Mouse (Mus musculus) kidney, adult 2 months (tissue): ENCODE data around the gene Stk11. TPM values are rescaled to one million over a fixed set of nuclear protein-coding genes. Genes with fewer than 3 reads are reported as not detected.
A peak's percentile ranks its signal among the peaks of the same experiment; 100 is the strongest.

Experiments used
- DNase-seq: peaks from one replicate; pipeline ENCODE4 v3.0.0; 2021
- H3K27ac ChIP-seq: fragments of 200-500 bp; 2 replicates; pipeline ENCODE4 v1.5.1; 2012; ENCODE audit warnings: low read depth, low read length, control low read depth, inconsistent platforms; ENCODE audit not compliant: insufficient read depth
- H3K27me3 ChIP-seq: fragments of 200-500 bp; replicated peaks from 2 replicates; pipeline ENCODE4 v1.6.1; 2012; ENCODE audit warnings: mild to moderate bottlenecking, moderate library complexity, low read length, inconsistent platforms; ENCODE audit not compliant: control insufficient read depth, insufficient read depth
- H3K36me3 ChIP-seq: fragments of 200-500 bp; 2 replicates; pipeline ENCODE4 v1.6.1; 2012; ENCODE audit warnings: mild to moderate bottlenecking, moderate library complexity, low read length, inconsistent platforms; ENCODE audit not compliant: control insufficient read depth, insufficient read depth
- H3K4me1 ChIP-seq: fragments of 200-500 bp; 2 replicates; pipeline ENCODE4 v1.6.1; 2011; ENCODE audit warnings: low read length; ENCODE audit not compliant: control insufficient read depth, insufficient read depth
- H3K4me3 ChIP-seq: fragments of 200-500 bp; 2 replicates; pipeline ENCODE4 v1.5.1; 2011; ENCODE audit warnings: mild to moderate bottlenecking, low read depth, low read length, control low read depth; ENCODE audit not compliant: insufficient read depth
- CTCF ChIP-seq: fragments of 200-500 bp; conservative IDR thresholded peaks from 2 replicates; pipeline ENCODE4 v1.5.1; 2011; ENCODE audit warnings: low read depth, mild to moderate bottlenecking, control low read depth, low read length, moderate library complexity, mixed read lengths; ENCODE audit not compliant: insufficient read depth, insufficient read length
- POLR2A ChIP-seq: fragments of 200-500 bp; IDR thresholded peaks from one replicate; pipeline ENCODE4 v1.6.1; 2011; ENCODE audit warnings: low read depth, low read length, control low read depth
- WGBS: fragments of 180-500 bp; shearing (Covaris S2); methylation state at CpG from one replicate; pipeline ENCODE4 v1.1.7; 2018; 5-methylcytosine and 5-hydroxymethylcytosine counted together
- polyA plus RNA-seq: library from polyadenylated mRNA; depleted of rRNA; stranded (reverse); fragments of >200 nt; gene quantifications from 2 replicates; pipeline ENCODE4 v1.2.3, GENCODE M21; 2012

Gene Stk11
- polyA plus RNA-seq, 1 experiment: 114 TPM

GRCm38 (mm10) chr10:80144864-80145838, 29.5 kb downstream of the Stk11 start:
- Histone ChIP-seq H3K36me3 (peaks cover 3% of the 10 kb centered on the region; the same call in 1 of the 2 replicates), H3K4me3 (no peak overlapping the region), H3K27ac (0 out of 2 replicates have a peak overlapping the region, but pooled peaks have one; percentile 0), H3K27me3 (no peaks in the 10 kb centered on the region), H3K4me1 (peaks cover 23% of the 10 kb centered on the region)
- WGBS: 65% methylated on average over 20 of the region's 20 CpGs
- TF ChIP-seq POLR2A (no peak), CTCF (peak; percentile 79)
- peak; percentile 76 for DNase-seq

DNA sequence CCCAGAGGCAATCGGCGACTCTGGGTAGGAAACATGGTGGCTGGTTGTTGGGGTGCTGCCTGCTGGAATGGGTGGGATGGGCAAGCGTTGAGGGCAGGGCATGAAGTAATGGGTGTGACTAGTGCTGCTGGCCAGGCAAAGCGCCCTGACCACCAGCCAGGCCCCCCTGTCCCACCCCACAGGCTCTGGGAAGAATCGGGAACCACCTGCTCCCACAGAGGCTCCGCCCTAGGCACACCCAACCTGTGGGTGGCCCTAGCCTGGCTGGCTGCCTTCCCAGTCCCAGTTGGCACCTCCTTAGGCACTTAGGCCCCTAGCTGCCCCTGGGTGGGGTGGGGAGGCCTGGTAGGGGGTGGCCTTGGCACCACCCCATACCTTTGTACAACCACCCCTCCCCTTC, 30.3 kb downstream of the Stk11 start:
- WGBS: 55% methylated on average over 6 of the region's 6 CpGs
- Histone ChIP-seq H3K4me1 (peaks cover 23% of the 10 kb centered on the region), H3K4me3 (no peak overlapping the region), H3K36me3 (peaks cover 6% of the 10 kb centered on the region; the same call in 1 of the 2 replicates), H3K27ac (0 out of 2 replicates have a peak overlapping the region, but pooled peaks have one; percentile 0), H3K27me3 (no peaks in the 10 kb centered on the region)
- peak; percentile 84 for DNase-seq
- TF ChIP-seq CTCF (no peak), POLR2A (no peak)

DNA sequence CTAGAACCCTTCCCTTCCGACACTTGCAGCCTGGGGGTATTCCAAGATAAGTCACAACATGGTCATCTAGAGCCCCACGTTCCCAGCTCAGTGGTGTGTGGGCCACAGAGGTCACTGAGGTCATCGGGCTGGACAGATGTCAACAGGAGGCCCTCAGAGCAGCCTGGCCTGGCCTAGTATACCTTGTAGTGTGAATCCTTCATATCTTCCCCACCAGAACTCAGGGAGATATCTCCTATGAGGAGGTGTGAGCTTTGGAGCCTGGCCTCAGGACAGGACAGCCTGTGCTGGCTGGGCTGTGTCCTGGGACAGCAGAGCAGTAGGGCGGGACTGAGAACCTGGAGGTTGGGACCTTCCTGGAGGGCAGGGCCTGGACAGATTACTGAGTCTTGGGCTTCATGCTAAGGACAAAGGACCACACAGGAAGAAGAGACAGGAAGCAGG, 31.0 kb downstream of the Stk11 start:
- H3K36me3 ChIP-seq: peaks cover 6% of the 10 kb centered on the region; the same call in 1 of the 2 replicates
- H3K4me3 ChIP-seq: no peak overlapping the region
- H3K4me1 ChIP-seq: peaks cover 23% of the 10 kb centered on the region
- no peak for TF ChIP-seq POLR2A
- TF ChIP-seq CTCF: no peak
- WGBS: 40% methylated on average over 4 of the region's 4 CpGs
- peak; percentile 74 for DNase-seq
- no peaks in the 10 kb centered on the region for H3K27me3 ChIP-seq
- H3K27ac ChIP-seq: peak overlapping the region; percentile 97

DNA sequence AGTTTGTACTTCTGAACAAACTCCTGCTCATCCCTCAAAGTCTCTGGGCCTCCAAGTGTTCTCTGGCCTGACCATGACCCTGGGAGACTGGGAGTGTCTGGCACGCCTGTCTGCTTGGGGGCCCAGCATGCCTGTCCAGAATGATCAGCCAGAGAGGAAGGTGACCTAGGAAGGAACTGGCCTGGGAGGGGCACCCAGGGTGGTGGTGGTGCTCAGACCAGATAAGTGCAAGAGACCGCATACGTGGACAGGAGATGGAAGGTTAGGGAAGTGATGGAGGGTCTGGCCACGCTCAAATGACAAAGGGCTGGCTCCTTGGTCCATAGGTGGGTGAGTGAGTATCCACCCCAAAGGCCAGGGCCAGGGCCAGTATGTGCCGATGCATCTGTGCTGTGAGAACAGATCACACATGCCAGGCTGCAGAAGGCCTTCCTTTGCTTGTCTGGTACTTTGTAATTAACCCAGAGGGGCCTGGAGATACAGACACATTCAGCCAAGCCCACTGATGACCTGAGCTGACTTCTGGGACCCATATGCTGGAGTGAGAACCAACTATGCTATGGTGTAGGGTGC, 31.6 kb downstream of the Stk11 start:
- H3K27me3 ChIP-seq: no peaks in the 10 kb centered on the region
- DNase-seq: no peak
- peaks cover 6% of the 10 kb centered on the region; the same call in 1 of the 2 replicates for H3K36me3 ChIP-seq
- WGBS: 45% methylated on average over 5 of the region's 5 CpGs
- peaks cover 24% of the 10 kb centered on the region for H3K4me1 ChIP-seq
- peak overlapping the region; percentile 91; the same call in 1 of the 2 replicates for H3K4me3 ChIP-seq
- TF ChIP-seq POLR2A: no peak
- no peak for TF ChIP-seq CTCF
- peak overlapping the region; percentile 97 for H3K27ac ChIP-seq

GRCm38 (mm10) chr10:80147719-80148601, 32.4 kb downstream of the Stk11 start, which contains the start of gene Midn:
TSS of gene Midn (plus strand) at chr10:80148272.
- WGBS: 2% methylated on average over 42 of the region's 42 CpGs
- peak within 1 kb of the TSS; percentile 91 for H3K4me3 ChIP-seq
- peaks cover 30% of the 10 kb centered on the region for H3K4me1 ChIP-seq
- H3K36me3 ChIP-seq: peaks cover 6% of the 10 kb centered on the region; the same call in 1 of the 2 replicates
- H3K27ac ChIP-seq: peak within 1 kb of the TSS; percentile 97
- no peaks in the 10 kb centered on the region for H3K27me3 ChIP-seq
- TF ChIP-seq POLR2A: peak; percentile 96
- TF ChIP-seq CTCF: peak; percentile 49
- peak; percentile 94 for DNase-seq

DNA sequence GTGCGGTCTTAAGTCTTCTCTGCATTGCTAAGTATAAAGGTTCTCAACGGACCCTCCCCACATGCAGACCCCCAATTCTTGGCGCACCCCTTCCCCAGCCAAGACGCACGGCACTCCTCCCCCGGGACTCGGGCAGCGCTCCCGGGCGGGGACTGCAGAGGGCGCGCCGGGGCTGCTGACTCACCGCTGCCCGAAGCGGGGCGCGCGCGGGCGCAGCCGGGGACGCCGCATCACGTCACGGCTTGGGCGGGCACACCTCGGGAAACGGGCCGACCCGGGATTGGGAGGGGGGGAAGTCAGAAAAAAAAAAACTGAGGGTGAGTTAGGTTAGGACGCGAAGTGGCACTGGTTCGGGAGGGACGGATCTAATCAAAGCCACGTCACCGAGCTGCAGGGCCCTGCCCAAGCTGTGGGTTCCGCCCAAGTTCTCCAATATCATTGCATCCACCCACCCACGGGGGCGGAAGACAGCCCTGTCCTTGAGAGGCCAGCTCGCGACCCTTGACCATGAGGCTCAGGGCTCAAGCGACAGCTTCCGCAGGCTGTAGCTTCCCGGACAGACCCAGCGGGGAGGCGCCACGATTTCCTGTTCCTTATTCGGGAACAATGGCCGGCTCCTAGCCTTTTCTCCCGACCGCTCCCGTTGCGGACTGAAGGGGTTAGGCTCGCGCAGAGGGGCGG, 33.1 kb downstream of the Stk11 start:
- peaks cover 32% of the 10 kb centered on the region for H3K4me1 ChIP-seq
- H3K4me3 ChIP-seq: peak overlapping the region; percentile 91
- DNase-seq: peak; percentile 97
- peak overlapping the region; percentile 97 for H3K27ac ChIP-seq
- no peaks in the 10 kb centered on the region for H3K27me3 ChIP-seq
- TF ChIP-seq POLR2A (no peak), CTCF (peak; percentile 58)
- peaks cover 6% of the 10 kb centered on the region; the same call in 1 of the 2 replicates for H3K36me3 ChIP-seq
- WGBS: 1% methylated on average over 57 of the region's 57 CpGs
